Mouse (Mus musculus): Measurements from ENCODE around the gene Tmem108. TPM values are rescaled to one million over a fixed set of nuclear protein-coding genes. Genes with fewer than 3 reads are reported as not detected.

Gene Tmem108
- polyA plus RNA-seq, 1 experiment from 2014 or later, result 23.1 TPM

GRCm38 (mm10) chr9:103463833-103464232 is 297.8 kb downstream of the Tmem108 start:
- H3K27ac ChIP-seq (ENCODE audit: low read length), result no peak overlapping the region
- no peaks in the 10 kb centered on the region for H3K36me3 ChIP-seq (ENCODE audit: control insufficient read depth, insufficient read depth, low read length)
- no peak overlapping the region for H3K4me2 ChIP-seq (replicated peaks; ENCODE audit: low read depth, low read length)
- H3K4me1 ChIP-seq (ENCODE audit: control insufficient read depth, insufficient read depth, low read length), result no peaks in the 10 kb centered on the region
- ATAC-seq (ENCODE audit: insufficient number of reproducible peaks, insufficient read depth, low FRiP score, low read depth), result no peak
- H3K9me3 ChIP-seq (ENCODE audit: control insufficient read depth, low read depth, low read length), result no peaks in the 10 kb centered on the region
- no peak overlapping the region for H3K9ac ChIP-seq (replicated peaks; ENCODE audit: low read depth, low read length)
- no peaks in the 10 kb centered on the region for H3K27me3 ChIP-seq (ENCODE audit: control insufficient read depth, insufficient read depth, low read length)
- H3K4me3 ChIP-seq (ENCODE audit: low read depth, low read length), result no peak overlapping the region
- WGBS, result 86% methylated on average over 6 of the region's 6 CpGs

GRCm38 (mm10) chr9:103459839-103460238 is 301.8 kb downstream of the Tmem108 start:
- no peaks in the 10 kb centered on the region for H3K36me3 ChIP-seq (ENCODE audit: control insufficient read depth, insufficient read depth, low read length)
- H3K27ac ChIP-seq (ENCODE audit: low read length), result no peak overlapping the region
- ATAC-seq (ENCODE audit: insufficient number of reproducible peaks, insufficient read depth, low FRiP score, low read depth), result no peak
- no peaks in the 10 kb centered on the region for H3K9me3 ChIP-seq (ENCODE audit: control insufficient read depth, low read depth, low read length)
- WGBS, result 58% methylated on average over 2 of the region's 2 CpGs
- no peak overlapping the region for H3K9ac ChIP-seq (replicated peaks; ENCODE audit: low read depth, low read length)
- H3K27me3 ChIP-seq (ENCODE audit: control insufficient read depth, insufficient read depth, low read length), result no peaks in the 10 kb centered on the region
- no peaks in the 10 kb centered on the region for H3K4me1 ChIP-seq (ENCODE audit: control insufficient read depth, insufficient read depth, low read length)
- no peak overlapping the region for H3K4me3 ChIP-seq (ENCODE audit: low read depth, low read length)
- no peak overlapping the region for H3K4me2 ChIP-seq (replicated peaks; ENCODE audit: low read depth, low read length)

GRCm38 (mm10) chr9:103459307-103459706 is 302.3 kb downstream of the Tmem108 start:
- Histone ChIP-seq H3K36me3 (ENCODE audit: control insufficient read depth, insufficient read depth, low read length) (no peaks in the 10 kb centered on the region), H3K9me3 (ENCODE audit: control insufficient read depth, low read depth, low read length) (no peaks in the 10 kb centered on the region), H3K4me2 (replicated peaks; ENCODE audit: low read depth, low read length) (no peak overlapping the region), H3K9ac (replicated peaks; ENCODE audit: low read depth, low read length) (no peak overlapping the region), H3K4me1 (ENCODE audit: control insufficient read depth, insufficient read depth, low read length) (no peaks in the 10 kb centered on the region), H3K27me3 (ENCODE audit: control insufficient read depth, insufficient read depth, low read length) (no peaks in the 10 kb centered on the region), H3K4me3 (ENCODE audit: low read depth, low read length) (no peak overlapping the region), H3K27ac (ENCODE audit: low read length) (no peak overlapping the region)
- ATAC-seq (ENCODE audit: insufficient number of reproducible peaks, insufficient read depth, low FRiP score, low read depth), result no peak
- 81% methylated on average over 1 of the region's 1 CpGs for WGBS

- Histone ChIP-seq H3K27ac (ENCODE audit: low read length) (no peak overlapping the region), H3K4me2 (replicated peaks; ENCODE audit: low read depth, low read length) (no peak overlapping the region), H3K36me3 (ENCODE audit: control insufficient read depth, insufficient read depth, low read length) (no peaks in the 10 kb centered on the region), H3K9ac (replicated peaks; ENCODE audit: low read depth, low read length) (no peak overlapping the region), H3K27me3 (ENCODE audit: control insufficient read depth, insufficient read depth, low read length) (no peaks in the 10 kb centered on the region), H3K4me1 (ENCODE audit: control insufficient read depth, insufficient read depth, low read length) (no peaks in the 10 kb centered on the region), H3K4me3 (ENCODE audit: low read depth, low read length) (no peak overlapping the region), H3K9me3 (ENCODE audit: control insufficient read depth, low read depth, low read length) (peaks cover 2% of the 10 kb centered on the region; the same call in 1 of the 2 replicates)
- 82% methylated on average over 6 of the region's 6 CpGs for WGBS
- no peak for ATAC-seq (ENCODE audit: insufficient number of reproducible peaks, insufficient read depth, low FRiP score, low read depth)
Measured at GRCm38 (mm10) chr9:103449651-103450050, 312.0 kb downstream of the Tmem108 start.

- H3K27me3 ChIP-seq (ENCODE audit: control insufficient read depth, insufficient read depth, low read length), result no peaks in the 10 kb centered on the region
- peaks cover 4% of the 10 kb centered on the region; the same call in 1 of the 2 replicates for H3K9me3 ChIP-seq (ENCODE audit: control insufficient read depth, low read depth, low read length)
- H3K36me3 ChIP-seq (ENCODE audit: control insufficient read depth, insufficient read depth, low read length), result no peaks in the 10 kb centered on the region
- no peaks in the 10 kb centered on the region for H3K4me1 ChIP-seq (ENCODE audit: control insufficient read depth, insufficient read depth, low read length)
- H3K27ac ChIP-seq (ENCODE audit: low read length), result no peak overlapping the region
- H3K9ac ChIP-seq (replicated peaks; ENCODE audit: low read depth, low read length), result no peak overlapping the region
- WGBS, result 79% methylated on average over 7 of the region's 7 CpGs
- no peak for ATAC-seq (ENCODE audit: insufficient number of reproducible peaks, insufficient read depth, low FRiP score, low read depth)
- H3K4me2 ChIP-seq (replicated peaks; ENCODE audit: low read depth, low read length), result no peak overlapping the region
- no peak overlapping the region for H3K4me3 ChIP-seq (ENCODE audit: low read depth, low read length)
Measured at GRCm38 (mm10) chr9:103449092-103449491, 312.5 kb downstream of the Tmem108 start.

GRCm38 (mm10) chr9:103444656-103445055 is 317.0 kb downstream of the Tmem108 start:
- Histone ChIP-seq H3K9me3 (ENCODE audit: control insufficient read depth, low read depth, low read length) (peaks cover 4% of the 10 kb centered on the region; the same call in 1 of the 2 replicates), H3K27me3 (ENCODE audit: control insufficient read depth, insufficient read depth, low read length) (no peaks in the 10 kb centered on the region), H3K4me1 (ENCODE audit: control insufficient read depth, insufficient read depth, low read length) (0 out of 2 replicates have a peak, but pooled peaks cover 7% of the 10 kb centered on the region), H3K9ac (replicated peaks; ENCODE audit: low read depth, low read length) (no peak overlapping the region), H3K27ac (ENCODE audit: low read length) (no peak overlapping the region), H3K36me3 (ENCODE audit: control insufficient read depth, insufficient read depth, low read length) (no peaks in the 10 kb centered on the region), H3K4me3 (ENCODE audit: low read depth, low read length) (no peak overlapping the region), H3K4me2 (replicated peaks; ENCODE audit: low read depth, low read length) (no peak overlapping the region)
- no peak for ATAC-seq (ENCODE audit: insufficient number of reproducible peaks, insufficient read depth, low FRiP score, low read depth)
- 88% methylated on average over 5 of the region's 5 CpGs for WGBS

GRCm38 (mm10) chr9:103443824-103444185 is 317.8 kb downstream of the Tmem108 start:
- Histone ChIP-seq H3K36me3 (ENCODE audit: control insufficient read depth, insufficient read depth, low read length) (no peaks in the 10 kb centered on the region), H3K9me3 (ENCODE audit: control insufficient read depth, low read depth, low read length) (peaks cover 4% of the 10 kb centered on the region; the same call in 1 of the 2 replicates), H3K9ac (replicated peaks; ENCODE audit: low read depth, low read length) (no peak overlapping the region), H3K27ac (ENCODE audit: low read length) (no peak overlapping the region), H3K27me3 (ENCODE audit: control insufficient read depth, insufficient read depth, low read length) (no peaks in the 10 kb centered on the region), H3K4me2 (replicated peaks; ENCODE audit: low read depth, low read length) (no peak overlapping the region), H3K4me1 (ENCODE audit: control insufficient read depth, insufficient read depth, low read length) (0 out of 2 replicates have a peak, but pooled peaks cover 7% of the 10 kb centered on the region), H3K4me3 (ENCODE audit: low read depth, low read length) (no peak overlapping the region)
- ATAC-seq (ENCODE audit: insufficient number of reproducible peaks, insufficient read depth, low FRiP score, low read depth), result no peak
- 58% methylated on average over 7 of the region's 7 CpGs for WGBS

GRCm38 (mm10) chr9:103443121-103443823 is 318.4 kb downstream of the Tmem108 start:
- Histone ChIP-seq H3K27me3 (ENCODE audit: control insufficient read depth, insufficient read depth, low read length) (no peaks in the 10 kb centered on the region), H3K27ac (ENCODE audit: low read length) (no peak overlapping the region)

More at GRCm38 (mm10) chr9:103443121-103443823, 318.4 kb downstream of the Tmem108 start:
- 22% methylated on average over 13 of the region's 13 CpGs for WGBS
- no peak for ATAC-seq (ENCODE audit: insufficient number of reproducible peaks, insufficient read depth, low FRiP score, low read depth)
- no peak overlapping the region for H3K9ac ChIP-seq (replicated peaks; ENCODE audit: low read depth, low read length)
- H3K4me1 ChIP-seq (ENCODE audit: control insufficient read depth, insufficient read depth, low read length), result 0 out of 2 replicates have a peak, but pooled peaks cover 7% of the 10 kb centered on the region
- H3K36me3 ChIP-seq (ENCODE audit: control insufficient read depth, insufficient read depth, low read length), result no peaks in the 10 kb centered on the region
- H3K9me3 ChIP-seq (ENCODE audit: control insufficient read depth, low read depth, low read length), result peaks cover 4% of the 10 kb centered on the region; the same call in 1 of the 2 replicates
- H3K4me2 ChIP-seq (replicated peaks; ENCODE audit: low read depth, low read length), result no peak overlapping the region
- no peak overlapping the region for H3K4me3 ChIP-seq (ENCODE audit: low read depth, low read length)
